Mouse (Mus musculus) olfactory bulb, adult 2 months (tissue): ENCODE results near the gene Frmd4a.

Source experiments
- CTCF ChIP-seq: fragments of 200-500 bp; IDR thresholded peaks from 2 replicates; pipeline ENCODE4 v1.5.1; 2012; ENCODE audit warnings: low read depth, mild to moderate bottlenecking, low read length, moderate library complexity; ENCODE audit not compliant: insufficient read depth
- POLR2A ChIP-seq: fragments of 200-500 bp; IDR thresholded peaks from 2 replicates; pipeline ENCODE4 v1.6.1; 2012; ENCODE audit warnings: mild to moderate bottlenecking, low read depth, low read length, moderate library complexity; ENCODE audit not compliant: insufficient read depth

GRCm38 (mm10) chr2:4566956-4567680 lies 549.6 kb downstream of the Frmd4a start:
- TF ChIP-seq CTCF (no peak), POLR2A (no peak)
